Mouse (Mus musculus): ENCODE results near the gene Pcbp3. TPM values are rescaled to one million over a fixed set of nuclear protein-coding genes. Genes with fewer than 3 reads are reported as not detected.

Pcbp3 gene
- total RNA-seq, 2 experiments from 2014 or later: 1.9 to 3.2 TPM

GRCm38 (mm10) chr10:76729631-76730620, 231.8 kb downstream of the Pcbp3 start:
- peak; percentile 72 for DNase-seq

- peak; percentile 75 for DNase-seq
Measured at GRCm38 (mm10) chr10:76728369-76728768, 233.3 kb downstream of the Pcbp3 start.

GRCm38 (mm10) chr10:76727301-76727700, 234.4 kb downstream of the Pcbp3 start:
- DNase-seq: no peak

GRCm38 (mm10) chr10:76726866-76727265, 234.8 kb downstream of the Pcbp3 start:
- DNase-seq: no peak

GRCm38 (mm10) chr10:76725682-76726285, 235.9 kb downstream of the Pcbp3 start, which contains the start of gene Col6a1:
Gene Col6a1 (minus strand): TSS chr10:76726168.
- peak; percentile 62 for DNase-seq

- DNase-seq: no peak
Measured at GRCm38 (mm10) chr10:76725097-76725496, 236.6 kb downstream of the Pcbp3 start.

- DNase-seq: no peak
Measured at GRCm38 (mm10) chr10:76724231-76724736, 237.4 kb downstream of the Pcbp3 start.

GRCm38 (mm10) chr10:76722751-76723450, 238.8 kb downstream of the Pcbp3 start:
- no peak for DNase-seq

GRCm38 (mm10) chr10:76721746-76722145, 239.9 kb downstream of the Pcbp3 start:
- DNase-seq: no peak

GRCm38 (mm10) chr10:76721216-76721615, 240.5 kb downstream of the Pcbp3 start:
- DNase-seq: no peak

- DNase-seq: no peak
Measured at GRCm38 (mm10) chr10:76717631-76718030, 244.1 kb downstream of the Pcbp3 start.

GRCm38 (mm10) chr10:76717026-76717425, 244.7 kb downstream of the Pcbp3 start:
- DNase-seq: no peak

GRCm38 (mm10) chr10:76714303-76714702, 247.4 kb downstream of the Pcbp3 start:
- no peak for DNase-seq

GRCm38 (mm10) chr10:76712500-76712899, 249.2 kb downstream of the Pcbp3 start:
- no peak for DNase-seq

Other genes starting within 250 kb of the Pcbp3 start
- gene Col6a1, start 235.7 kb downstream of the Pcbp3 start, total RNA-seq (2021): 100 to 1,000 TPM in 1 of 2 experiments, 10 to 100 TPM in 1; 89.8 to 102 TPM
- 1 to 10 TPM; 5.3 to 5.7 TPM for gene Slc19a1, start 70.4 kb upstream of the Pcbp3 start, total RNA-seq (2021)
- gene Col18a1, start 204.7 kb upstream of the Pcbp3 start, total RNA-seq (2021): 10 to 100 TPM in 1 of 2 experiments, 1 to 10 TPM in 1; 9.0 to 12.9 TPM